Mouse (Mus musculus): Measurements from ENCODE around the gene Gstp2. TPM values are rescaled to one million over a fixed set of nuclear protein-coding genes. Genes with fewer than 3 reads are reported as not detected.
"Not testable (repeated sequence)": the region's sequence is repeated elsewhere in the genome, so short reads cannot be mapped to it uniquely, and the experiment has no call there.

The Gstp2 gene
- total RNA-seq, 2 experiments from 2014 or later = 4.8 TPM; not detected in 1

GRCm38 (mm10) chr19:4070756-4071155, 24.9 kb upstream of the Gstp2 start:
- ATAC-seq (ENCODE audit: poor library complexity, severe bottlenecking) = peak; percentile 92

- ATAC-seq (ENCODE audit: poor library complexity, severe bottlenecking) = no peak
These were observed 24.5 kb upstream of the Gstp2 start for GRCm38 (mm10) chr19:4070311-4070710.

DNA sequence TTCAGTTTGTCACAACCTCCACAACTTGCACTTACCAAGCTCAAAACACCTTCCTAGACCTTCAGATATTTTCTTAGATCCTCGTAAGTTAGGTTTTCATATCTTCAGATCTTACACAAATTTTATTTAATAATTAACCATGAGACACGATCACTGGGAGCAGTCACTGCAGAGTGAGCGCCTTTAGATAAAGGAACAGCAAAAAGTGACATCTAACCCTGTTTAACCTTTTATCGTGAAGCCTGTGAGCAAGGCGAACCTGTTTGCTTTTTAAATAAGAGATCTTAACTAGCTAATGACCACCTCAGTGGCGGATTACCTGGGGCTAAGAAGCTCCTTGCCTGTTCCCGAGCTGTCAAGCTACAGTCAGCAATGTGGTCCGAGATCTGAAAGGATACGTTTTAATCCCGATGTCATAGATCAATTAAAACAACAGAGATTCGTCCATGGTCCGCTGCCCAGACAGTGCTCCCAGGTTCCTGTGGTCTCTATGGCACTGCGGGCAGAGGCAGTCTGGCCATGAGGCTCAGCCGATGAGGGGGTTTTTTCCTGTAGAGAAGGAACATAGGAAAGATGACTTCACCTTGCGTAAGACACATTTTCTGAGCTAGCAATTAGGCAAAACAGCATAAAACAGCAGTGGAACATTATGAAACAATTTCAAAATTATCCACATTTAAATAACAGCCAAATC, 23.0 kb upstream of the Gstp2 start:
- no peak for ATAC-seq (ENCODE audit: poor library complexity, severe bottlenecking)

- ATAC-seq (ENCODE audit: poor library complexity, severe bottlenecking) = not testable (repeated sequence)
These were observed 22.4 kb upstream of the Gstp2 start for GRCm38 (mm10) chr19:4068242-4068641.

DNA sequence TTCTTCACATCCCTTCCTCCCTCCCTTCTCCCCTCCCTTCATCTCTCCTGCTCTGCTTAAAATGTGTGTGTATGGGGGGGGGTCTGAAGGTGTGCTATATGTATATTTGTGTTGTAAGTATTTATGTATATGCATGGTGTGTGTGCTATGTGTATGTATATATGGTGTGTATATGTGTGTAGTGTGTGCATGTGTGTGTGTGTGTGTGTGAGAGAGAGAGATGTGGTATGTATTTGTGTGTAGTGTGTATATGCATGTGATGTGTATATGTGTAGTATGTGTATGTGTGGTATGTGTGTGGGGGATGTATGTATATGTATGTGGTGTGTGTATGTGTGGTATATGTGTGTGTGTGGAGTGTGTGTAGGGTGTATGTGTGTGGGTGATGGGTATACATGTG, 21.1 kb upstream of the Gstp2 start:
- no peak for ATAC-seq (ENCODE audit: poor library complexity, severe bottlenecking)

GRCm38 (mm10) chr19:4066280-4066679, 20.5 kb upstream of the Gstp2 start:
- ATAC-seq (ENCODE audit: poor library complexity, severe bottlenecking) = no peak

DNA sequence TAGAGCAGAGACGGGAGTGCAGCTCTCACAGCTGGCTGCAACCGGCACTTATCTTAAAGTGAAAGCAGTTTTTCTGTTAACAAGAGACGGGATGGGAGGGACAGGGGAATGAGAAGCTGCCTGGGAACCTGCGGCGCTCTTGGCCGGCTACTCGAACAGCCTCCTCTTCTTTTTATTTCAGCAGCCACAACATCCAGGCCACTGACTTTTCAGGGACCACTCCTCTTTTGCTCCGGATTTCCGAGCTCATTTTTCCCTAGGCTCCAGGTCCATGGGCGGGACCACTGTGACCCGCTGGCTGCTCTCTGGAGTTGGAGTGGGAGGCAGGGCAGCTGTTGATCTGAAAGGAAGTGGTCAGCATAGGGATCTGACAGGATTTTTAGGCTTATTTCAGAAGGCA, 18.7 kb upstream of the Gstp2 start:
- not testable (repeated sequence) for ATAC-seq (ENCODE audit: poor library complexity, severe bottlenecking)

GRCm38 (mm10) chr19:4063357-4063756, 17.5 kb upstream of the Gstp2 start:
- ATAC-seq (ENCODE audit: poor library complexity, severe bottlenecking) = not testable (repeated sequence)

- ATAC-seq (ENCODE audit: poor library complexity, severe bottlenecking) = peak; percentile 47; the same call in 1 of the 2 replicates
These were observed 15.2 kb upstream of the Gstp2 start for GRCm38 (mm10) chr19:4060899-4061465.

GRCm38 (mm10) chr19:4060044-4060898, 14.4 kb upstream of the Gstp2 start:
- ATAC-seq (ENCODE audit: poor library complexity, severe bottlenecking) = not testable (repeated sequence)

- peak; percentile 72 for ATAC-seq (ENCODE audit: poor library complexity, severe bottlenecking)
These were observed 13.4 kb upstream of the Gstp2 start, which contains the start of gene Gstp3 for GRCm38 (mm10) chr19:4059069-4059740. Gstp3 (minus strand) TSS chr19:4059569.

GRCm38 (mm10) chr19:4058581-4058980, 12.8 kb upstream of the Gstp2 start:
- no peak for ATAC-seq (ENCODE audit: poor library complexity, severe bottlenecking)

GRCm38 (mm10) chr19:4057962-4058361, 12.1 kb upstream of the Gstp2 start:
- no peak for ATAC-seq (ENCODE audit: poor library complexity, severe bottlenecking)

DNA sequence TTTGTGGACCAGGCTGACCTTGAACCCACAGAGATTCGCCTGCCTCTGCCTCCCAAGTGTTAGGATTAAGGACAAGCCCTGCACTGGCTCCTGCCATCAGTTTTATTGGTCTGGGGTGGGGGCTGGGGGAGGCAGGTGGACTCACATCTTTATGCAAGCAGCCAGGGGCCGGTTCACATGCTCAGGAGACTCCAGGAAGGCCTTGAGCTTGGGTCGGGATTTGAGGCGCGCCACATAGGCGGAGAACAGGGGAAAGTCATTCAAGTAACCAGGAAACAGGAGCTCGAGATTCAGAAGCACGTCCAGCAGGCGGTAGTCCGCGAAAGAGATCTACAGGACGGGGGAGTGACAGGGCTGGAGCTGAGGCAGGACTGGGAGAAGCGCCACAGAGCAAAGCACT, 11.6 kb upstream of the Gstp2 start:
- no peak for ATAC-seq (ENCODE audit: poor library complexity, severe bottlenecking)

GRCm38 (mm10) chr19:4056727-4057126, 10.9 kb upstream of the Gstp2 start:
- no peak for ATAC-seq (ENCODE audit: poor library complexity, severe bottlenecking)

DNA sequence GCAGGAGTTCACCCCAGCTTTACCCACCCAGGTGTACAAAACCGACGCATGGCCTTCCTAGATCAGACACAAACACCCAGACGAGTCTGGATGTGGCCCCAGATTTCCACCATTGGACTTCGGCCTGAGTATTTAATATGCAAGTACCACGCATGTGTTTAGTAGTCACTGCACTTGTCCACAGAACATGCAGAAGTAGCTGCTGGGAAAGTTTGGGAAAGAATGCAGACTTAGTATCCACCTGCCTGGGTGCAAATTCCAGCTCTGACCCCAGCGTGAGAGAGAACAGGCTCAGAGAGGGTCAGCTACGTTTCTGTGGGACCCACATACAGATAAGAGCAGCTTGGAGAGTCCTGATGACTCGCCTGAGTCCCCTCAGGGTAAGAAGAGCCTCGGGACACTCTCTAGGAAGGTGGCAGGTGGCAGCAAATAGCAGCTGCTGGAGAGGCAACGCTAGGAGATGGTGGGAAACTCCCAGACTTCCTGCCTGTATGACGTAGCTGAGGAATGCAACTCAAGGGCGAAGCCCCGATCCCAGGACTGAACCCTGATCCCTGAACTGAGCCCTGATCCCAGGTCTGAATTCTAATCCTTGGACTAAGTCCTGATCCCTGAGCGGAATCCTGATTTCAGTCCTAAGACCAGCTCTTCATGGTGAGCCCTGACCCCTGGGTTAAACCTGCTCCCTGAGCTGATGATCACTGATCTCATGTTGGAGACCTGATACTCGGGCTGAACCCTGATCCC, 10.3 kb upstream of the Gstp2 start:
- ATAC-seq (ENCODE audit: poor library complexity, severe bottlenecking) = no peak

GRCm38 (mm10) chr19:4055216-4055946, 9.6 kb upstream of the Gstp2 start:
- no peak for ATAC-seq (ENCODE audit: poor library complexity, severe bottlenecking)

GRCm38 (mm10) chr19:4054613-4055012, 8.8 kb upstream of the Gstp2 start:
- ATAC-seq (ENCODE audit: poor library complexity, severe bottlenecking) = no peak

DNA sequence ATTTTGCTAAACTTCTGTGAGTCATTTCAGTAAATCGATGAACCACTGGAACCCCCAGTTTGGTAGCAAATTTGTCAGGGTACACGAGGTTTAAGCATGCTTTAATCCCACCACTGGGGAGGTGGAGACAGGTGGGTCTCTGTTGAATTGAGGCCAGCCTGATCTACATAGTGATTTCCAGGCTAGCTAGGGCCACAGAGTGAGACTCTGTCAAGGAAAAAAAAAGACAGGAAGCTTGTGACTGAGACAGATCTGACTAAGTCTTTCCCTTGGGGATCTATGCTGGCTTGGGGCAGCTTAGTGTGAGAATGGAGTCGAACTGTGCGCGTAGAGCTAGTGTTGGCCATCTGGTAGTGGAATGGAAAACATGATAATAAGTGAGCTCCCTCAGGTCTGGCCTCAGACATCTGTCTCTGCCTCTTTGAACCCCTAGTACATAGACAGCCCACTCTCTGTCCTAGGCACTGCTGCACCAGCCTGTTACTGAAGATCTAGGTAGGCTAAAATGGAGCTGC, 6.8 kb upstream of the Gstp2 start:
- ATAC-seq (ENCODE audit: poor library complexity, severe bottlenecking) = no peak
